Mouse (Mus musculus) A20 (cell line): ENCODE results near the gene Olfr1532-ps1.
"Not testable (repeated sequence)": the region's sequence is repeated elsewhere in the genome, so short reads cannot be mapped to it uniquely, and the experiment has no call there.

ENCODE experiments used
- DNase-seq: peaks from one replicate; pipeline ENCODE4 v3.0.0-alpha.2; 2011; ENCODE audit warnings: low read depth, low spot score

The Olfr1532-ps1 gene

GRCm38 (mm10) chr7:106907676-106908075 is at the start of gene Olfr1532-ps1:
TSS of gene Olfr1532-ps1 (plus strand) at chr7:106908001.
- DNase-seq = no peak

- no peak for DNase-seq
Measured at GRCm38 (mm10) chr7:106862885-106863284, 44.9 kb upstream of the Olfr1532-ps1 start, which contains the start of gene Olfr704. TSS of gene Olfr704 (plus strand) at chr7:106863185.

- DNase-seq = no peak
Measured at GRCm38 (mm10) chr7:106876791-106877190, 31.0 kb upstream of the Olfr1532-ps1 start, which contains the start of gene Olfr705. TSS of gene Olfr705 (minus strand) at chr7:106876891.

- no peak for DNase-seq
Measured at GRCm38 (mm10) chr7:106888062-106888461, 19.7 kb upstream of the Olfr1532-ps1 start, which contains the start of gene Olfr706. TSS of gene Olfr706 (minus strand) at chr7:106888162.

GRCm38 (mm10) chr7:106901141-106901540 is 6.7 kb upstream of the Olfr1532-ps1 start, which contains the start of gene Olfr707:
TSS of gene Olfr707 (minus strand) at chr7:106901241.
- DNase-seq = not testable (repeated sequence)

- not testable (repeated sequence) for DNase-seq
Measured at GRCm38 (mm10) chr7:106920961-106921360, 13.2 kb downstream of the Olfr1532-ps1 start.

- no peak for DNase-seq
Measured at GRCm38 (mm10) chr7:106932119-106932518, 24.3 kb downstream of the Olfr1532-ps1 start, which contains the start of gene Olfr709-ps1. TSS of gene Olfr709-ps1 (minus strand) at chr7:106932219.

GRCm38 (mm10) chr7:106948212-106948611 is 40.4 kb downstream of the Olfr1532-ps1 start, which contains the start of gene Olfr710:
TSS of gene Olfr710 (minus strand) at chr7:106948312.
- no peak for DNase-seq

- DNase-seq = no peak
Measured at GRCm38 (mm10) chr7:106963837-106964236, 56.0 kb downstream of the Olfr1532-ps1 start, which contains the start of gene Olfr6. TSS of gene Olfr6 (minus strand) at chr7:106963937.
